Mouse (Mus musculus) brain, embryonic 14.5 days (tissue): ENCODE data around the gene Sstr5.

ENCODE experiments used
- CTCF ChIP-seq: fragments of 200-500 bp; IDR thresholded peaks from 2 replicates; pipeline ENCODE4 v1.5.1; 2012; ENCODE audit warnings: inconsistent platforms, mild to moderate bottlenecking, moderate library complexity, borderline replicate concordance; ENCODE audit not compliant: insufficient read depth, insufficient read length; ENCODE audit errors: extremely low read depth
- POLR2A ChIP-seq: fragments of 200-500 bp; IDR thresholded peaks from 2 replicates; pipeline ENCODE4 v1.6.1; 2012; ENCODE audit warnings: mild to moderate bottlenecking, inconsistent platforms, borderline replicate concordance; ENCODE audit not compliant: poor library complexity, insufficient read depth, insufficient read length, severe bottlenecking; ENCODE audit errors: extremely low read depth

DNA sequence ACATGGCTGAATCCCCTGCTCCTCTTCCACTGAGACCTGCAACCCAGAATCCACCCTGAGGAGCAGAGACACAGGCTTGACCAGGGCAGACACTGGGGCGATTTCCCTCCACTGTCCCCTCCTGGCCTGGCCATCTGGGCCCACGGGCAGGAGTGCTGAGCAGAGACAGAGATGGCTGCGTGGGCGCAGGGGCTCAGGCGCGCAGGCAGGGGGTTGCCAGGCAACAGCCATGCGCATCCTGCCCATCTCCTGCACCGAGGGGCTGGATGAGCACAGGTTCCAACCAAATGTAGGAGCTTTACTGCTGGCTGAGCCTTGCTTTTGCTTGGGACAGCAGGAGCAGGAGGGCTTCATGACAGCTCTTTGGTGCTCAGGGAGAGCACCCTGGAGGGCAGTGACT, 40.5 kb downstream of the Sstr5 start:
- TF ChIP-seq POLR2A (no peak), CTCF (no peak)
